Mouse (Mus musculus) ovary, postnatal 36 days (tissue): ENCODE data around the gene Tubb3.
A peak's percentile ranks its signal among the peaks of the same experiment; 100 is the strongest.
"Not testable (repeated sequence)": the region's sequence is repeated elsewhere in the genome, so short reads cannot be mapped to it uniquely, and the experiment has no call there.

Experiments used
- DNase-seq: peaks from one replicate; pipeline ENCODE4 v3.0.0; 2022; ENCODE audit warnings: low spot score, mixed read lengths

Gene Tubb3

DNA sequence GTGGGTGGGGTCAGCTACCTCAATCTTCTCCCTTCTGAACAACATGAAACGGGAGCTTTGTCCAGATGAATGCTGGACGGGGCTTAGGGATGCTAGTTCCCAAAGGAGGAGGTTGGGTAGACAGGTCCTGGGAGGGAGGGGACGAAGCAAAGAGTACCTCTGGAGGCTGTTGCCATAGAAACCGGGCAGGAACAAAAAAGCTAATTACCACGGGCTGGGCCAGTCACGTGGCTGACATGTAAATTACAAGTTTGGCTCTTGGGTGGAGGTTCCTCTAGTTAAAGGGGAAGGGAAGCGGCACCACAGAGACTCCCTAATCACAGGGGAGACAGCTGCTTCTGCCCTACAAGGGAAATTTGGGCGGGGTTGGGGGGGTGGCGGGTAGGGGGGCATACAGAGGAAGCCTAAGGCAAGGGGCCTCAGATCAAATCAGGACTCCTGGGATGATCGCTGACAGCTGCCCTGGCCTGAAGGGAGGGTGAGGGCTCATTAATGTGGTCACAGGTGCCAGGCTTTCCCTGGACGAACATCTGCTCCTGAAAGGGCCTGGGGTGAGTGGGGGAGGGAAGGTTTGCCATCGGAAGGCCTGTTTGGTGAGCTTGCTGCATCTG is 1.4 kb downstream of the Tubb3 start:
- DNase-seq, result no peak

DNA sequence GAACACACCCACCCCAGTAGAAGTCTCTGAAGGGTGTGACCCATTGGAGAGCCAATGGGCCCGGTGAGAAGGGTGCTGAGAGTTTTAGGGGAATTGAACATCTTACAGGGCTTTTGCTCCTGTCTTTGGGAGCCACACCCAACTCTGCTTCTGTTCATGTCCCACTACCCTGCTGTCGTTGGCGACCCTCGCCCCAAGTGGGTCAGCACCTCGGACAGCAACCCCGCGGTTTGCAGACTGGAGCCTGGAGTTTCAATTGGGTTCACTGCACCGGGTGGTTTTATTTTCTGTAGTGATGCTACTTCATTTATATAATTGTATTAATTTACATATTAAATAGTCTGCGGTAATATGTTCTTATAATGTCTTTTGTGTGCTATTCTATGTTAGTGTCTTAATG is 3.0 kb downstream of the Tubb3 start:
- DNase-seq, result no peak

DNA sequence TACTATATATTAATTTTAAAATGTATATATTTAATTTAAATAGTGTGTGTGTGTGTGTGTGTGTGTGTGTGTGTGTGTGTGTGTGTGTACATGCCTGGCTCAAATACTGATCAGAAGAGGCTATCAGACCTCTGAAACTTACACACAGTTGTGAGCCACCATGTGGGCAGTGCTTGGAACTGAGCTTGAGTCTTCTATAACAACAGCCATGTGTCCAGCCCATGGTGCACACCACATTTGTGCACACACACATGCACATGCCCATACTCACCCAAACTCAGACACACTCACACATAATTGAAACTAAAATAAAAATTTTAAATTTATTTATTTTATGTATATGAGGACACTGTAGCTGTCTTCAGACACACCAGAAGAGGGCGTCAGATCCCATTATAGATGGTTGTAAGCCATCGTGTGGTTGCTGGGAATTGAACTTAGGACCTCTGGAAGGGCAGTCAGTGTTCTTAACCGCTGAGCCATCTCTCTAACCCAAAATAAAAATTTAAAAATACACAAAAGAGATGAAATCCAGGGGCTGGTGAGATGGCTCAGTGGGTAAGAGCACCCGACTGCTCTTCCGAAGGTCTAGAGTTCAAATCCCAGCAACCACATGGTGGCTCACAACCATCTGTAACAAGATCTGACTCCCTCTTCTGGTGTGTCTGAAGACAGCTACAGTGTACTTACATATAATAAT is 3.9 kb downstream of the Tubb3 start:
- not testable (repeated sequence) for DNase-seq

DNA sequence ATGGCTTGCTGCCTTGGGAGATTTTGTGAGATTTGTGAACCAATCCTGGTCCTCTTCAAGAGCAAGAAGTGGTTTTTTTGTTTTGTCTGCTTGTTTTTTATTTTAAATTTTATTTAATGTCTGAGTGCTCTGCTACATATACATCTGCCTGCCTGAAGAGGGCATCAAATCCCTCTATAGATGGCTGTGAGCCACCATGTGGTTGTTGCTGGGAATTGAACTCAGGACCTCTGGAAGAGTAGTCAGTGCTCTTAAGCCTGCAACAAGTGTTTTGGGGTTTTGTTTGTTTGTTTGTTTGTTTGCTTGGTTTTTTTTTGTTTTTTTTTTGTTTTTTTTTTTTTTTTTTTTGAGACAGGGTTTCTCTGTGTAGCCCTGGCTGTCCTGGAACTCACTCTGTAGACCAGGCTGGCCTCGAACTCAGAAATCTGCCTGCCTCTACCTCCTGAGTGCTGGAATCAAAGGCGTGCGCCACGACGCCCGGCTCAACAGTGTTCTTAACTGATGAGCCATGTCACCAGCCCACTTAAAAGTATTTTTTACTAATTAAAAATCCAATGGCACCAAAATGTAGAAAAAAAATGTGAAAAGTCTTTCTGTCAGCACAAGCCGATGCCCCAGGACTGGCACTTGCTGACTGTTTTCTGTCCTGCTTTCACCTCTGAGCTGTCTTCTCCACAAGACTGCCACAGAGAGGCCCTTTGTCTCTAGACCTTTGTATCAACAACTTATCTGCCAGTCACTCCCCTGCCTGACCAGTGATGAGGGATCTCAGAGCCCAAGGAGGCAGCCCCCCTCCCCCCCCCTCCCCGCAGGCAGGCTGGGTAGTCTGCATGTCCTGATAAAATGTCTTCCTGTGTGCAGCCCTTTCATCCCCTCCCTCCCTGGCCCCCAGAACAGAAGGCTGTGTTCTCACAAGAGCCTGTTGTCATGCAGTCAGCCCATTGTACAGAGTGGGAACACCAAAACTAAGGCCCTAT is 5.0 kb downstream of the Tubb3 start:
- DNase-seq, result no peak

DNA sequence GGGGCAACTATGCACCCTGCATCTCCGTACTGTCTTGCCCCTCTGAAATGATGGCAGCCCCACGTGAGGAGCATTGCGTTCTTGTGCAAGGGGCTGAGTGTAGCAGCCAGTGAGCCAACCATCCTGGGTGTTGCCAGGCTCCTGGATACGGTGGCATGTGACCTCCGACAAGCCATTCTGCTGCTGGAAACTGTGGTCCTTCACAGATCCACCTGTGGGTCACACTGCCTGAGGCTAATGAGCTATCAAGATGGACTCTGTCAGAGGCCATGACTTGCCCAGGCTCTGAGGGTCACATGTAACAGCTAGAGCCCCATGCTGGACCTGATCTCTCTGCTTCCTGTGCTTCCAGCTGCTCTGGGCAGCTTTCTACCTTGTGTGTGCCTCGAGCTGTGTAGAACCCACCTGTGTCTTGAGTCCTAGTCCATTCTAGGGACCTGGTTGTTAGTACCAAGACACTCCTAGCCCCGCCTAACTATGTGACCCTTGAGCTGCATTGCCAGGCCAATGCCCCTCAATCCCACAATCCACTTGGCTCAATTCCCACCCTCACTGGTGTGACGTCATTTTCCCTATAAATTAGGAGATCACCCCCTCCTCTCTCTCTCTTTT is 5.8 kb downstream of the Tubb3 start:
- DNase-seq, result no peak

DNA sequence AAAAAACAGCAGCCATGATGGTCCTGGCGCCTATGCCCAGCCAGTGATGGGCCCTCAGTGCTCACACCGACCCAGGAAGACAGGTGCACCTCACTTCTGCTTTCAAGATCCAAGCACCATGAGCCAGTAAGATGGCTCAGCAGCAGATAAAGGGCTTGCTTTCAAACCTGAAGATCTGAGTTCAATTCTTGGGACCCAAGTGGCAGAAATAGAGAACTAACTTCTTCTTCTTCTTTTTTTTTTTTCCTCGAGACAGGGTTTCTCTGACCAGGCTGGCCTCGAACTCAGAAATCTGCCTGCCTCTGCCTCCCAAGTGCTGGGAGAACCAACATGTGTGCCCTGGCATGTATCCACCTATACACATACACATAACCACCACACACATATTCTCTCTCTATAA is 8.5 kb downstream of the Tubb3 start:
- no peak for DNase-seq

DNA sequence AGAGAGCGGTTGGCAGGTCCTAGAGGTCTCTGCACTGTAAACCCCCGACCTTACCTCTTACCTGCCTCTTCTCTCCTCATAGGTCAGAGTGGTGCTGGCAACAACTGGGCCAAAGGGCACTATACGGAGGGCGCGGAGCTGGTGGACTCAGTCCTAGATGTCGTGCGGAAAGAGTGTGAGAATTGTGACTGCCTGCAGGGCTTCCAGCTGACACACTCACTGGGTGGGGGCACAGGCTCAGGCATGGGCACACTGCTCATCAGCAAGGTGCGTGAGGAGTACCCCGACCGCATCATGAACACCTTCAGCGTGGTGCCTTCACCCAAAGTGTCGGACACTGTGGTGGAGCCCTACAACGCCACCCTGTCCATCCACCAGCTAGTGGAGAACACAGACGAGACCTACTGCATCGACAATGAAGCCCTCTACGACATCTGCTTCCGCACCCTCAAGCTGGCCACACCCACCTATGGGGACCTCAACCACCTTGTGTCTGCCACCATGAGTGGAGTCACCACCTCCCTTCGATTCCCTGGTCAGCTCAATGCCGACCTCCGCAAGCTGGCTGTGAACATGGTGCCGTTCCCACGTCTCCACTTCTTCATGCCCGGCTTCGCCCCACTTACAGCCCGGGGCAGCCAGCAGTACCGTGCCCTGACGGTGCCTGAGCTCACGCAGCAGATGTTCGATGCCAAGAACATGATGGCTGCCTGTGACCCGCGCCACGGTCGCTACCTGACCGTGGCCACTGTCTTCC is 9.5 kb downstream of the Tubb3 start:
- DNase-seq, result no peak

DNA sequence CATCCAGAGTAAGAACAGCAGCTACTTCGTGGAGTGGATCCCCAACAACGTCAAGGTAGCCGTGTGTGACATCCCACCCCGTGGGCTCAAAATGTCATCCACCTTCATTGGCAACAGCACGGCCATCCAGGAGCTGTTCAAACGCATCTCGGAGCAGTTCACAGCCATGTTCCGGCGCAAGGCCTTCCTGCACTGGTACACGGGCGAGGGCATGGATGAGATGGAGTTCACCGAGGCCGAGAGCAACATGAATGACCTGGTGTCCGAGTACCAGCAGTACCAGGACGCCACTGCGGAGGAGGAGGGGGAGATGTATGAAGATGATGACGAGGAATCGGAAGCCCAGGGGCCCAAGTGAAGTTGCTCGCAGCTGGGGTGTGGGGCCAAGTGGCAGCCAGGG is 10.1 kb downstream of the Tubb3 start:
- no peak for DNase-seq

DNA sequence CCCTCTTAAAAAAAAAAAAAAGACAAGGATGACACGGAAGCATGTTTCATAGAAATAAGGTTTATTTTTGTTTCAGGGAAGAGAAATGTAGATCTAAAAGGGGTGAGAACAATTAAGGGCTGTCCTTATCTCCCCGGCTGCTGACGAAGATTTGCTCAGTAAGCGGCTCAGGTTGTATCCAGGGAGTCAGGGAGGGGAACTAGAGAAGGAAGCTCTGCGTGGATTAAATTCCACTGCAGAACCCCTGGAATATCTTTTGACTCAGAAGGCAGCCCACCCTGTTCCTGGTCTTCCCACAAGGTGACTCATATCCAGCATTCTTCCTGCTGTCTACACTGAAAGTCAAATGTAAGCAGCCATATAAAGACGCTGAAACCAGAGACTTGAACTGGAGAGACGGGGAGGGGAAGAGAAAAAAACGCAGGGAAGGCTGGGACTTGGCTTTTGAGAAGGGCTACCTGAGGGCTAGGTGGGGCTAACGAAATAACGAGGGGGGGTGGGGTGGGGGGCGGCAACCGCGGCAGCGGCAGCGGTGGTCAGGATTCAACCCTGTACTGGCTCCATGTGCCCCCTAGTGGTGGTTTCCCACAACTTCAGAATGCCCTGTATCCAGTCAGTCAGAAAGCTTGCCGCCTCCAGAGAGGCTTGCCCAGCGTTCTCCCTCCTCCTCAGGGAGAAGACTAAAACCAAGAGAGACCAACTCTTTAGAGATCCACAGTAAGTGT is 11.0 kb downstream of the Tubb3 start:
- DNase-seq, result peak; percentile 53

DNA sequence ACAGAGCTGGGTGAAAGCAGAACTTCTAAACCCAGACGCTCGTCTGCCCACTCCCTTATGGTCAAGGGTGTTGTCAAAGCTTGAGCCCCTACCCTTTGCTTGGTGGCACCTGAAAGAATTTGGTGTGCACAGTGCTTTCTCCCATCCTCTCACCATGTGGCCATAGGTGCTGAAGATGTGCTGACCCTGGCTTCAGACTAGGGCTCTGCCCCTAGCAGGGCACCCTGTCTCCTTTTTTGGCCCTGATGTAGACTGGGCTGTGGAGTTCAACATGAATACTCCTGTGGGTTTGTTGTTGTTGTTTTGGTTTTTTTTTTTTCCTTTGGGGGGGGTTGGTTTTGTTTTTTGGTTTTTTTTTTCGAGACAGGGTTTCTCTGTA is 11.5 kb downstream of the Tubb3 start:
- DNase-seq, result no peak

DNA sequence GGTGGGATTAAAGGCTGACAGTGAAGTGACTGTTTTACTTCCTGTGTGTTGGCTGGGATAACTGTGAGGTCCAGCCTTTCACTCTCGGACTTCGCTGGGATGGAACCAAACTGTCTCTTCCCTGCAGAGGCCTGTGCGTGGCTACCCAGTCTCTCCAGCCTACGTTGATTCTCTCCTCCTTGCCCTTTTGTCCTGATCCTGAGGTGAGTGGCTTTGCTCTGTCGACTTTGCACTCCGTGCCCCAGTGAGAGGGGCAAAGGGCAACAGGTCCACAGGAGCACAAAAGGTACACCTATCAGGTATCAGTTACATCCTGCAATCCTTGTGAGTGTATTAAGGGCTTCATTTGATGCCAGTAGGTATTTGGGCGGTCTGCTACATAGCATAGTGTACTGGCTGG is 12.2 kb downstream of the Tubb3 start, which contains the start of gene Def8:
Def8 (plus strand) TSS at position 87 of the 400 bp plus-strand sequence.
- no peak for DNase-seq

DNA sequence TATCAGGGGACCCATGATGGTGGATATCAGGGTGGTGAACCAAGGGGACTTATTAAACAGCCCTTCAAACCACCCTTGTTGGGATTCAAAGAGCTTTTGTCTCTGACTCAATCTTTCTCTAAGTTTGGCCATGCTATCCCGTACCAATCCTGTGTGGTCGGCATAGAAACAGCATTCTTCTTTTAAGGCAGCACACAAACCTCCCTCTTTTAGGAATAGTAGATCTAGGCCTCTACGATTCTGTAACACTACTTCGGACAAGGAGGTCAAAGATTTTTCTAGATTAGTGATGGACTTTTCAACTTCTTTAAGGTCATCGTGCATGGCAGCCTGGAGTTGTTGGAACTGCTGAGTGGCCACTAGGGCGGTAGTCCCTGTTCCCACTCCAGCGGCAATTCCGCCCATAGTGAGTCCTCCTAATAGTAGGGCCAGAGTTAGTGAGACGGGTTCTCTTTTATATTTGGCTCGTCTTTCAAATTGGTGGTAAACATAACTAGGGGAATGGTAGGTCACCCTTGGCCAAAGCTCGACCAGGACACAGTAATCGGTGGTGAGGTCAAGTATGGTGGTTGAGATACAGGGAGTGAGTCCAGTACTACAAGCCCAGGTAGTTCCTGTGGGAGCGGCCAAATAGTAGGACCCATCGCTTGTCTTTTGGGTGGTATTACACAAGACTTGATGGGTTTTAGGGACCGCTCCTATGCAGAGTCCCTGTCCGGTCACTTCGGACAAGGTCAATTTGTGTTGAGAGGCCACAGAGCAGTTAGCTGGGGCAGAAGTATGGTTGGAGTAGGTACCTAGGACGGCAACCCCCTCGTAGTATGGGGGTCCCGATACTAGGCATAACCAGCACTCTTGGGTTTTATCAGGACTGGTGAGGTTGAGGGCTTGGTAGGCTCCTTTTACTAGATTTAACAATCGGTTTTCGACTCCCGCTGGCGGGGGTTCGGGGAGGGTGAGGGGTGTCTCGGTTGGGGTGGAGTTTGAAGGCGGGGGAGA is 15.6 kb downstream of the Tubb3 start:
- DNase-seq, result no peak

DNA sequence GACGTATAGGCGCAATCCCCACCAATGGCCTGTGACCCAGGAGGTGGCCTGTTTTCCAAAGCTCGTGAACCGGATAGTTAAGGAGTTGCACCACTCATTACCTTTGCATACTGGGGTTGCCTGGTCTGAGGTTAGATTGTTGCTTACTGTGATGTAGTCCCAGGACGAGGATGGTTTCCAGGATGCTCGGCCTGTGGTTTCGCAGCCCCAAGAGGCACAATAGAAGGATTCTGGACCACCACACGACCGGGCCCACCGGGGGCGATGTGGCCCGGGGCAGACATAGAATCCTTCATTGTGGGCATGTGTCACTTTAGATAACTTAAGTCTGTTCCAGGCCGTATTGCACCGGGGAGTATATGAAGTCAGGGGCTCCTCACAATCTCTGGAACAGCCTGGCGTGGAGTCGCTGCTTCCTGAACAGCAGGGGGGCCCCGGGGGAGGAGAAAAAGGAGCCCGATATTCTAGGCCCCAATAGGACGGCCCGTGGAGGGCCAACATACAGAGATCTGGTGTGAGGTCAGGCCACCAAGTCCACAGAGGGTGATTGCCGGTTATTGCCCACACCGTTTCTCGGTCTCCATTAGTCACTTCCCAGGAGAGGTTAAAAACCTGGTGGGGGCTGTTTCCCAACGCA is 16.5 kb downstream of the Tubb3 start:
- DNase-seq, result no peak

DNA sequence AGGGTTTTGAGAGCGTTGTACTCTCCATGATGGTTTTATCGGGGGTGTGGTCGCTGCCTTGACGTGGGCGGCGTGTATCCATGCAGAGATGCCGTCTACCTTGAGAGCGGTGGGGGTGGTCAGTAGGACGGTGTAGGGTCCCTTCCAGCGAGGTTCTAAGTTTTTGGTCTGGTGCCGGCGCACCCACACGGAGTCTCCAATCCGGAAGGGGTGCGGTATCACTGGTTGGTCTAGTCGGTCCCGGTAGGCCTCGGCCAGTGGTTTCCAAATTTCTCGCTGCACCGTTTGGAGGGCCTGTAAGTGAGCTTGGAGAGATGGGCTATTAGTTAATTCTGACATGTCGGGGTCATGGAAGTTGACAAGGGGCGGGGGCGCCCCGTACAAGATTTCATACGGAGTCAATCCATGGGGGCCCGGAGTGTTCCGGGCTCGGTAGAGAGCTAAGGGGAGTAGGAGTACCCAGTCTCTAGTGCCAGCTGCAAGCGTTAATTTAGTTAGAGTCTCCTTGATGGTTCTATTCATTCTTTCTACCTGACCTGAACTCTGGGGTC is 17.2 kb downstream of the Tubb3 start:
- no peak for DNase-seq

DNA sequence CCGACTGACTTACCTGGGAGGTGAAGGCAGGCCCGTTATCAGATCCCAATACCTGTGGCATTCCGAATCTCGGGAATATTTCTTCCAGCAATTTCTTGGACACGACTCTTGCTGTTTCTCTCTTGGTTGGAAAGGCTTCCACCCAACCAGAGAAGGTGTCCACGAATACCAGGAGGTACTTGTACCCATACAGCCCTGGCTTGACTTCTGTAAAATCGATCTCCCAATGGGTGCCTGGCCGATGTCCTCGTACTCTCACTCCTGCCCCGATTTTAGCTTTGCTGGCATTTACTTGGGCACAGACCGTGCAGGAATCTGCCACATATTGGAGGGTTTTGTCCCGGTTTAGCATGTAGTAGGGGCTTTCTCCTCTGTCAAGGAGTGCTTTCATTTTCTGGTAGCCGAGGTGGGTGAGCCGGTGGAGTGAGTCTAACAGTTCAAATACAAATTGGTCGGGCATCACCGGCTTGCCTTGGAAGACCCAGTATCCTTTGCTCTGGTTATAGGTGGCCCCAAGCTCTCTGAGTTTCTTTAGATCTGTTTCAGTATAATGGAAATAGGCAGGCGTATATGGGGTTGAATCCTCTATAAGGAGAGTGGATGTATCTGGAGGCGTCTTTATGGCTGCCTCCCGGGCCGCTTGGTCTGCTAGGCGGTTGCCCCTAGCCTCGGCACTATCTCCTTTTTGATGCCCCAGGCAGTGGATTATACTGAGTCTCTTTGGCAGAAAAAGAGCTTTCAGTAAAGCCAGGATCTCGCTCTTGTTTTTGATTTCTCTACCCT is 17.9 kb downstream of the Tubb3 start:
- no peak for DNase-seq

DNA sequence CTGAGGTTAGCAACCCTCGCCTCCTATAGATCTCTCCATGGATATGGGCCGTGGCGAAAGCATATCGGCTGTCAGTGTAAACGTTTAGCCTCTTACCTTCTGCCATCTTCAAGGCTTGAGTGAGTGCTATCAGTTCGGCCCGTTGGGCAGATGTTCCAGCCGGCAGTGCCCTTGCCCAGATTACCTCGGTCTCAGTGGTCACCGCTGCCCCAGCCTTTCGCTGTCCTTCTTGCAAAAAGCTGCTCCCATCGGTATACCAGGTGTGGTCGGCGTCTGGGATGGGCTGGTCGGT is 18.4 kb downstream of the Tubb3 start:
- not testable (repeated sequence) for DNase-seq

DNA sequence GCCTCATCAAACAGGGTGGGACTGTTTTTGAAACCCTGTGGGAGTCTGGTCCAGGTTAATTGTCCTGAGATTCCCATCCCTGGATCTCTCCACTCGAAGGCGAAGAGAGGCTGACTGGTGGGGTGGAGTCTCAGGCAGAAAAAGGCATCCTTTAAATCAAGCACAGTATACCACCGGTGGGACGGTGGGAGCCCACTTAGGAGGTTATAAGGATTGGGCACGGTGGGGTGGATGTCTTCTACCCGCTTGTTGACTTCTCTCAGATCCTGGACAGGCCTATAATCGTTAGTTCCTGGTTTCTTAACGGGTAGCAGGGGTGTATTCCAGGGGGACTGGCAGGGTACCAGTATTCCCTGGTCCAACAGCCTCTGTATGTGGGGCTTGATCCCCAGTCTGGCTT is 19.7 kb downstream of the Tubb3 start:
- DNase-seq, result not testable (repeated sequence)
